Mouse (Mus musculus) G1E (cell line): Measurements from ENCODE around the gene Insc.

Source experiments
- CTCF ChIP-seq: IDR thresholded peaks from 2 replicates; pipeline ENCODE4 v1.5.1; 2012; ENCODE audit warnings: low read depth, low read length, inconsistent platforms, mixed read lengths
- GATA1 ChIP-seq: IDR thresholded peaks from 2 replicates; pipeline ENCODE4 v1.6.1; 2012; ENCODE audit warnings: borderline replicate concordance, low read length, inconsistent platforms, mixed read lengths
- GATA2 ChIP-seq: IDR thresholded peaks from 2 replicates; pipeline ENCODE4 v1.6.1; 2012; ENCODE audit warnings: low read depth, low read length, inconsistent platforms, borderline replicate concordance
- POLR2AphosphoS5 ChIP-seq: IDR thresholded peaks from 2 replicates; pipeline ENCODE4 v1.6.1; 2012; ENCODE audit warnings: low read depth, low read length, inconsistent platforms; ENCODE audit not compliant: insufficient replicate concordance
- TAL1 ChIP-seq: conservative IDR thresholded peaks from 2 replicates; pipeline ENCODE4 v1.6.1; 2012; ENCODE audit warnings: low read depth, low read length, inconsistent platforms, mixed read lengths

DNA sequence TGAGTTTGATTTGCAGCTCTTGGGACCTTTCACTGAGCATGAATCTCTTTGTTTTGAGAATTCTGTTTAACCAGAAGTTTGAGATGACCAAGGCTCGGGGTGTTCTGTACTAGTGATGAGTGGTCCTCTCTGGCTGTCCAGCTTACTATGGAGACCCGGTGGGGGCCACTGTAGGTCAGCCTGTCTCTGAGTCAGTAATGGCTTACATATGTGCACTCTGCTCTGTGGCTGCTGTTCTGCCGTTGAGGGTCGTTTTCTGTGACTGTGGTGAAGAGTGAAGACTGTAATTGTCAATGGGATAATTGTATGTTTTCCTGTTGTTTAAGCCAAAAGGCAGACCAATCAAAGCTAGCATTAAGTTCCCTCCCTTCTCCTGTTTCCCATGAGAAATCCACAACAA, 30.3 kb downstream of the Insc start:
- TF ChIP-seq CTCF: no peak
- TF ChIP-seq POLR2AphosphoS5: no peak
- TF ChIP-seq GATA1: no peak
- no peak for TF ChIP-seq TAL1
- no peak for TF ChIP-seq GATA2
